Mouse (Mus musculus): ENCODE data around the gene Zfp446. TPM values are rescaled to one million over a fixed set of nuclear protein-coding genes. Genes with fewer than 3 reads are reported as not detected.
A peak's percentile ranks its signal among the peaks of the same experiment; 100 is the strongest.

Gene Zfp446
- polyA plus RNA-seq, 1 experiment from 2014 or later: 5.9 TPM

DNA sequence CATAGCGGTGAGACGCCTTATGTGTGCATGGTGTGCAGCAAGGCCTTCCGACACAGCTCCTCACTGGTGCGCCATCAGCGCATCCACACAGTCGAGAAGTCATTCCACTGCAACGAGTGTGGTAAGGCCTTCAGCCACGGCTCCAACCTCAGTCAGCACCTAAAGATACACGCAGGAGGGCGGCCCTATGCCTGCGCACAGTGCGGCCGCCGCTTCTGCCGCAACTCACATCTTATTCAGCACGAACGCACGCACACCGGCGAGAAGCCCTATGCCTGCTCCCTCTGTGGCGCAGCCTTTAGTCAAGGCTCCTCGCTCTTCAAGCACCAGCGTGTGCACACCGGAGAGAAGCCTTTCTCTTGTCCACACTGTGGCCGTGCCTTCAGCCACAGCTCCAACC, 6.7 kb upstream of the Zfp446 start:
- WGBS: 93% methylated on average over 25 of the region's 25 CpGs
- Histone ChIP-seq H3K4me1 (ENCODE audit: control insufficient read depth, insufficient read depth, low read length) (no peaks in the 10 kb centered on the region; the same call in 1 of the 2 replicates), H3K4me2 (ENCODE audit: low read depth, low read length) (no peak overlapping the region), H3K9ac (replicated peaks; ENCODE audit: low read length) (no peak overlapping the region), H3K9me3 (replicated peaks; ENCODE audit: control insufficient read depth, low read length) (no peaks in the 10 kb centered on the region), H3K27me3 (ENCODE audit: control insufficient read depth, insufficient read depth, low read length) (no peaks in the 10 kb centered on the region), H3K36me3 (replicated peaks; ENCODE audit: control insufficient read depth, insufficient read depth, low read depth, low read length) (peaks cover 5% of the 10 kb centered on the region), H3K27ac (replicated peaks; ENCODE audit: low read depth, low read length) (no peak overlapping the region), H3K4me3 (ENCODE audit: low read depth, low read length) (no peak overlapping the region)
- ATAC-seq (replicated peaks; ENCODE audit: insufficient number of reproducible peaks, low FRiP score, low TSS enrichment, low read depth): no peak
- DNase-seq (ENCODE audit: low spot score): no peak

DNA sequence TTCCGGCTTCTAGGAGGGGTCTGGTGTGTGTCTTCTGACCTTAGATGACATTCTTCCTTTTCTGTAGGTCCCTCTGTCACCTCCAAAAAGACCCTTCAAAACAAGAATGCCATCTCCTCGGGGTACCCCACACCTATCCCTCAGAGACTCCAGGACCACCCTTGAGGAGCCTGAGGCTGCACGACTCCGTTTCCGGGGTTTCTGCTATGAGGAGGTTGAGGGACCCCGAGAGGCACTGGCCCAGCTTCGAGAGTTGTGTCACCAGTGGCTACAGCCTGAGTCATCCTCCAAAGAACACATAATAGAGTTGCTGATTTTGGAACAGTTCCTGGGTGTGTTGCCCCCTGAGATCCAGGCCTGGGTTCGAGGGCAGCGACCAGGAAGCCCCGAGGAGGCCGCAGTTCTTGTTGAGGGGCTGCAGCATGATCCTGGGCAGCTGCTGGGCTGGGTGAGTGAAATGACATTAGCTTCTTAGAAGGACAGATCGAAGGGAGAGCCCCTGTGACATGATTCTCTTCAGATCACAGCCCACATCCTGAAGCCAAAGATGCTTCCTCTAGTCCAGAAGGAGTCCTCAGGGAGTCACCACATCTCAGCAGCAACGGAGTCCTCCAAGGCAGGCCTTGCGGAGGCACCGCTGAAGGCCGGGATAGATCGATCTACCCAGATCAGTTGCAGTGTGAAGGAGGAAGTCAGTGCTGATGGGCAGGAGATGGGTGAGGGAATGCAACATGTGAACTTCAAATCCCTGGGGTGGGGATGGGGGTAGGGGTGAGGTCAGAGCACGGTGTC, 1.5 kb downstream of the Zfp446 start:
- Histone ChIP-seq H3K27ac (replicated peaks; ENCODE audit: low read depth, low read length) (no peak overlapping the region), H3K27me3 (ENCODE audit: control insufficient read depth, insufficient read depth, low read length) (no peaks in the 10 kb centered on the region), H3K9me3 (replicated peaks; ENCODE audit: control insufficient read depth, low read length) (no peaks in the 10 kb centered on the region), H3K36me3 (replicated peaks; ENCODE audit: control insufficient read depth, insufficient read depth, low read depth, low read length) (no peaks in the 10 kb centered on the region), H3K4me3 (ENCODE audit: low read depth, low read length) (no peak overlapping the region), H3K4me1 (ENCODE audit: control insufficient read depth, insufficient read depth, low read length) (peaks cover 2% of the 10 kb centered on the region; the same call in 1 of the 2 replicates), H3K4me2 (ENCODE audit: low read depth, low read length) (peak overlapping the region; percentile 40), H3K9ac (replicated peaks; ENCODE audit: low read length) (peak overlapping the region; percentile 41; the same call in 1 of the 2 replicates)
- 85% methylated on average over 18 of the region's 18 CpGs for WGBS
- ATAC-seq (replicated peaks; ENCODE audit: insufficient number of reproducible peaks, low FRiP score, low TSS enrichment, low read depth) (no peak), DNase-seq (ENCODE audit: low spot score) (no peak)

DNA sequence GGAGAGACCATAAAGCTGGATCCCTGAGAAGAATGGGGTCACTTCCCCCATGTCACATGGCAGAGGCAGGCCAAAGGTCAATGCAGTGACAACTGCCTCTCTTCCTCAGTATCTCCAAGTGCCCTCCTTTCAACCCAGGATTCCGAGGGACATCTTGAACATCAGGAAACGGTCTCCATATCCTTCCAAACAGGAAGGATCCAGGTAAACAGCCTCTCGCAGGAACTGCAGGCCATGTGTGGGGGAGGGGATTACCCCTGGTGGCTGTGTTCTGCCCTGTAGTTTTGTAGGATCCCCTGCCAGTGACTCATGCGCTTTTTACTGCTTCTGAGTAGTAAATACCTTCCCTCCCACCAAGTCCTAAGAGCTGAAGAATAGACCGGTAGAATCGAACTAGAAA, 2.1 kb downstream of the Zfp446 start:
- ATAC-seq (replicated peaks; ENCODE audit: insufficient number of reproducible peaks, low FRiP score, low TSS enrichment, low read depth) (no peak), DNase-seq (ENCODE audit: low spot score) (no peak)
- peaks cover 2% of the 10 kb centered on the region; the same call in 1 of the 2 replicates for H3K4me1 ChIP-seq (ENCODE audit: control insufficient read depth, insufficient read depth, low read length)
- H3K9me3 ChIP-seq (replicated peaks; ENCODE audit: control insufficient read depth, low read length): no peaks in the 10 kb centered on the region
- no peak overlapping the region for H3K9ac ChIP-seq (replicated peaks; ENCODE audit: low read length)
- no peaks in the 10 kb centered on the region for H3K36me3 ChIP-seq (replicated peaks; ENCODE audit: control insufficient read depth, insufficient read depth, low read depth, low read length)
- H3K4me2 ChIP-seq (ENCODE audit: low read depth, low read length): no peak overlapping the region
- no peaks in the 10 kb centered on the region for H3K27me3 ChIP-seq (ENCODE audit: control insufficient read depth, insufficient read depth, low read length)
- WGBS: 74% methylated on average over 6 of the region's 6 CpGs
- no peak overlapping the region for H3K4me3 ChIP-seq (ENCODE audit: low read depth, low read length)
- H3K27ac ChIP-seq (replicated peaks; ENCODE audit: low read depth, low read length): no peak overlapping the region

DNA sequence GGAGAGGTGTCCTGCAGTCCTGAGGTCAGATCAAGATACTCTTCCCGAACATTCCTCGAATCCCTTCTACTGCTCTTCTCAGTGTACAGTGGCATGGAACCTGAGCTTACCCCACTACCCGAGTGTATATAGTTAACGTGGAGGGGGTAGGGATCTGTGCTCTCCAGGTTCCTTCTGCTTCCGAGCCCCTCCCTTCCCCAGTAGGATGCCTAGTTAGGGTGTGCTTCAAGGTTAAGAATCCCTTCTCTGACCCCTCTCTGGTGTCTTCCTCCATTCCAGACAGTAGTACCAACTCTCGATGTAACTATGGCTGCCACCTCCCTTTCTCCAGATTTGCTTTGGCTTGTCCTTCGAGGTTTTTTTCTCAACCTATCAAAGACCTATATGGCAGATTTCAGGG, 2.6 kb downstream of the Zfp446 start:
- no peak for ATAC-seq (replicated peaks; ENCODE audit: insufficient number of reproducible peaks, low FRiP score, low TSS enrichment, low read depth)
- no peaks in the 10 kb centered on the region for H3K9me3 ChIP-seq (replicated peaks; ENCODE audit: control insufficient read depth, low read length)
- H3K4me1 ChIP-seq (ENCODE audit: control insufficient read depth, insufficient read depth, low read length): peaks cover 2% of the 10 kb centered on the region; the same call in 1 of the 2 replicates
- no peak for DNase-seq (ENCODE audit: low spot score)
- H3K36me3 ChIP-seq (replicated peaks; ENCODE audit: control insufficient read depth, insufficient read depth, low read depth, low read length): no peaks in the 10 kb centered on the region
- no peak overlapping the region for H3K4me2 ChIP-seq (ENCODE audit: low read depth, low read length)
- no peaks in the 10 kb centered on the region for H3K27me3 ChIP-seq (ENCODE audit: control insufficient read depth, insufficient read depth, low read length)
- no peak overlapping the region for H3K9ac ChIP-seq (replicated peaks; ENCODE audit: low read length)
- no peak overlapping the region for H3K27ac ChIP-seq (replicated peaks; ENCODE audit: low read depth, low read length)
- 92% methylated on average over 7 of the region's 7 CpGs for WGBS
- no peak overlapping the region for H3K4me3 ChIP-seq (ENCODE audit: low read depth, low read length)

DNA sequence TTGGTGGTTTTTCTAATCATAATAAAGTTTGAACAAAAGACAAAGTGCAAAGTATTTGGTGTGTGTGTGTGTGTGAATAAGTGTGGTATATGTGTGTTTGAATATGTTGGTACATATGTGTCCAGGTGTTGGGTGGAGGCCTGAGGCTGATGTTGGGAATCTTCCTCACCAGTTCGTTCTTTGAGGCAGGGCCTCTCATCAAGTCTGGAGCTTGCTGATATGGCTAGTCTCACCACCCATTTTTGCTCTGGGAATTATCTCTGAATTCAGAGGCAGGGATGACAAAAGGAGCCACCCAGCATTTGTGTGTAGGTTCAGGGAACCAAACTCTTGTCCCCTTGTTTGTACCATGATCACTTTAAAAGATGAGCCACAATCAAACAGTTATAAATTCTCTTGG, 8.1 kb downstream of the Zfp446 start:
- no peak overlapping the region for H3K4me3 ChIP-seq (ENCODE audit: low read depth, low read length)
- no peak overlapping the region for H3K4me2 ChIP-seq (ENCODE audit: low read depth, low read length)
- H3K9me3 ChIP-seq (replicated peaks; ENCODE audit: control insufficient read depth, low read length): no peaks in the 10 kb centered on the region
- no peaks in the 10 kb centered on the region for H3K4me1 ChIP-seq (ENCODE audit: control insufficient read depth, insufficient read depth, low read length)
- no peaks in the 10 kb centered on the region for H3K36me3 ChIP-seq (replicated peaks; ENCODE audit: control insufficient read depth, insufficient read depth, low read depth, low read length)
- no peak overlapping the region for H3K9ac ChIP-seq (replicated peaks; ENCODE audit: low read length)
- DNase-seq (ENCODE audit: low spot score): no peak
- ATAC-seq (replicated peaks; ENCODE audit: insufficient number of reproducible peaks, low FRiP score, low TSS enrichment, low read depth): no peak
- WGBS: 96% methylated on average over 1 of the region's 1 CpGs
- no peaks in the 10 kb centered on the region for H3K27me3 ChIP-seq (ENCODE audit: control insufficient read depth, insufficient read depth, low read length)
- no peak overlapping the region for H3K27ac ChIP-seq (replicated peaks; ENCODE audit: low read depth, low read length)

DNA sequence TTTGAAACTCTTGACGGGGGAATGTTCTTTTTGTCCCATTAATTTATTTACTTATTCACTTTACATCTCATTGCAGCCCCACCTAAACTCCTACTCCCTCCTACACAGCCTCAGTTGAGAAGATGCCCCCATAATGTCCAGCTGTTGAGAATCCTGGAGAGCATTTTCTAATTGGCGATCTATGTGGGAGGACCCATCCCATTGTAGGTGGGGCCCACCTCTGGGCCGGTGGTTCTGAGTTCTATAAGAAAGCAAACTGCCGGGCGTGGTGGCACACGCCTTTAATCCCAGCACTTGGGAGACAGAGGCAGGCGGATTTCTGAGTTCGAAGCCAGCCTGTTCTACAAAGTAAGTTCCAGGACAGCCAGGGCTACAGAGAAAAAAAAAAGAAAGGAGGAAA, 9.3 kb downstream of the Zfp446 start:
- Histone ChIP-seq H3K27ac (replicated peaks; ENCODE audit: low read depth, low read length) (no peak overlapping the region), H3K9me3 (replicated peaks; ENCODE audit: control insufficient read depth, low read length) (no peaks in the 10 kb centered on the region), H3K4me3 (ENCODE audit: low read depth, low read length) (no peak overlapping the region), H3K36me3 (replicated peaks; ENCODE audit: control insufficient read depth, insufficient read depth, low read depth, low read length) (no peaks in the 10 kb centered on the region), H3K4me2 (ENCODE audit: low read depth, low read length) (no peak overlapping the region), H3K4me1 (ENCODE audit: control insufficient read depth, insufficient read depth, low read length) (no peaks in the 10 kb centered on the region), H3K9ac (replicated peaks; ENCODE audit: low read length) (no peak overlapping the region), H3K27me3 (ENCODE audit: control insufficient read depth, insufficient read depth, low read length) (no peaks in the 10 kb centered on the region)
- 86% methylated on average over 8 of the region's 8 CpGs for WGBS
- no peak for DNase-seq (ENCODE audit: low spot score)
- ATAC-seq (replicated peaks; ENCODE audit: insufficient number of reproducible peaks, low FRiP score, low TSS enrichment, low read depth): no peak

DNA sequence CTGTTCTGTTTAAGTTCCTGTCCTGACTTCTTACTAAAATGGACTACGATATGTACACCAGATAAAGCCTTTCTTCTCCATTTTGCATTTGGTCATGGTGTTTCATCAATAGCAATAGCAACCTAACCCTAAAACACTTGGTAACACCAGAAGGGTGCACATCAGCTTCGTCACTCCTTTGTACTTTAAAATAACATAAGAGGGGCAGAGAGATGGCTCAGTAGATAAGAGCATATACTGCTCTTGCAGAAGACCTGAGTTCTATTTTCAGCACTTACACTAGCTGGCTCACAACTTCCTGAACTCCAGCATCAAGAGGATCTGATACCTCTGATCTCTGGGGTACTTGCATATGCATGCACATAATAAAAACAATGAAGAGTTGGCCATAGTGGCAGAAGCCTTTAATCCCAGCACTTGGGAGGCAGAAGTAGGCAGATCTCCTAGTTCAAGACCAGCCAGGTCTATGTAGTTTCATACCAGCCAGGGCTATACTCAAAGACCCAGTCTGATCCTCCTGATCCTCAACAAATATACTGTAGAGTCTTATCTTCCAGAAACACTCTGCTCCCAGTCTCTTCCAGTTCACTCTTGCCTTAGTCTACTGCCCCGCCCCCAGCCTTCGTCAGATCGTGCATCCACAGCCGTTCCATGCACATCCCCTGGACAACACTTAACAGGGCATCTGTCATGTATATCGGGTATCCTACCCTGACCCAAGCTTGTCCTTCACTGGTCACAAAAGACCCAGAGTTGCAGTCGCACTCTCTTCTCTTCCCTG, 10.0 kb downstream of the Zfp446 start:
- 79% methylated on average over 8 of the region's 8 CpGs for WGBS
- Histone ChIP-seq H3K9me3 (replicated peaks; ENCODE audit: control insufficient read depth, low read length) (no peaks in the 10 kb centered on the region), H3K27ac (replicated peaks; ENCODE audit: low read depth, low read length) (no peak overlapping the region), H3K4me1 (ENCODE audit: control insufficient read depth, insufficient read depth, low read length) (no peaks in the 10 kb centered on the region), H3K4me3 (ENCODE audit: low read depth, low read length) (no peak overlapping the region), H3K9ac (replicated peaks; ENCODE audit: low read length) (no peak overlapping the region), H3K4me2 (ENCODE audit: low read depth, low read length) (no peak overlapping the region), H3K27me3 (ENCODE audit: control insufficient read depth, insufficient read depth, low read length) (no peaks in the 10 kb centered on the region), H3K36me3 (replicated peaks; ENCODE audit: control insufficient read depth, insufficient read depth, low read depth, low read length) (no peaks in the 10 kb centered on the region)
- DNase-seq (ENCODE audit: low spot score): no peak
- no peak for ATAC-seq (replicated peaks; ENCODE audit: insufficient number of reproducible peaks, low FRiP score, low TSS enrichment, low read depth)

DNA sequence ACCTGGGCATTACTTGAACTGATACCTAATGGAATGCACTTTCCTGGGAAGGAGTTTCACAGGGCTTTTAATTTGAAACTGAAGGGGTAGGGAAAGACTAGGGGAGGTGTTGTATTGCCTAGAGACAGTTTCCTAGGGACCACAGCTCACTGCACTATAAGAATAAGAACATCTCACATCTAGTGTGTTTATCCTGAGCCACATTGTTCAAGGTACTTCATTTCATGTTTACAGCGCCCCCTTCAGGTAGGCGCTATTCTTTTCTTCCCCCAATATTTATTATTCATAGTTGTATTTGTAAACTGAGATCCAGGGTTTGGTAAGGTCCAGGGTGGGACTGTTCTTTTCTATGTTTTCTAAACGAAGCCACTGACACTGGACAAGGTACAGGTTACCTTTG, 14.6 kb downstream of the Zfp446 start:
- 6% methylated on average over 3 of the region's 3 CpGs for WGBS
- no peak for ATAC-seq (replicated peaks; ENCODE audit: insufficient number of reproducible peaks, low FRiP score, low TSS enrichment, low read depth)
- no peak overlapping the region for H3K4me3 ChIP-seq (ENCODE audit: low read depth, low read length)
- no peaks in the 10 kb centered on the region for H3K27me3 ChIP-seq (ENCODE audit: control insufficient read depth, insufficient read depth, low read length)
- no peak overlapping the region for H3K27ac ChIP-seq (replicated peaks; ENCODE audit: low read depth, low read length)
- H3K4me1 ChIP-seq (ENCODE audit: control insufficient read depth, insufficient read depth, low read length): no peaks in the 10 kb centered on the region
- H3K4me2 ChIP-seq (ENCODE audit: low read depth, low read length): no peak overlapping the region
- H3K9ac ChIP-seq (replicated peaks; ENCODE audit: low read length): no peak overlapping the region
- H3K9me3 ChIP-seq (replicated peaks; ENCODE audit: control insufficient read depth, low read length): no peaks in the 10 kb centered on the region
- no peaks in the 10 kb centered on the region for H3K36me3 ChIP-seq (replicated peaks; ENCODE audit: control insufficient read depth, insufficient read depth, low read depth, low read length)
- no peak for DNase-seq (ENCODE audit: low spot score)
